Comparison of ENCODE assay signal across 7 mouse cellular contexts in genomic region chr19:18749598-18750339, GRCm38 (mm10). TPM values are rescaled to one million over a fixed set of nuclear protein-coding genes. Genes with fewer than 3 reads are reported as not detected.
DNase-seq lines count a peak whose midpoint lies in the region; ATAC-seq lines count a peak whose summit lies in the region.

Gene Trpm6 (plus strand): TSS chr19:18749983.

- peak within 1 kb of the TSS; percentile 33 for H3K9ac ChIP-seq in midbrain, embryonic 11.5 days (ENCODE audit: low read length)

- no peaks in the 10 kb centered on the region for H3K36me3 ChIP-seq in limb, embryonic 10.5 days
- H3K36me3 ChIP-seq in midbrain, embryonic 11.5 days (ENCODE audit: control insufficient read depth, insufficient read depth, low read length) = no peaks in the 10 kb centered on the region

- peak within 1 kb of the TSS; percentile 54 for H3K4me3 ChIP-seq in limb, embryonic 10.5 days
- H3K4me3 ChIP-seq in midbrain, embryonic 11.5 days (ENCODE audit: low read depth, low read length) = peak within 1 kb of the TSS; percentile 24

- peaks cover 8% of the 10 kb centered on the region for H3K4me1 ChIP-seq in limb, embryonic 10.5 days
- H3K4me1 ChIP-seq in midbrain, embryonic 11.5 days (ENCODE audit: control insufficient read depth, insufficient read depth, low read length) = no peaks in the 10 kb centered on the region

- peak within 1 kb of the TSS; percentile 66 for H3K27ac ChIP-seq in limb, embryonic 10.5 days
- no peak within 1 kb of the TSS for H3K27ac ChIP-seq in midbrain, embryonic 11.5 days (ENCODE audit: low read depth, low read length)

- H3K27me3 ChIP-seq in limb, embryonic 10.5 days (ENCODE audit: low read depth, poor library complexity, severe bottlenecking) = peaks cover 20% of the 10 kb centered on the region
- H3K27me3 ChIP-seq in midbrain, embryonic 11.5 days (ENCODE audit: control insufficient read depth, insufficient read depth, low read length) = peaks cover 4% of the 10 kb centered on the region; the same call in 1 of the 2 replicates

- H3K4me2 ChIP-seq in midbrain, embryonic 11.5 days = peak within 1 kb of the TSS; percentile 48

- no peaks in the 10 kb centered on the region for H3K9me3 ChIP-seq in limb, embryonic 10.5 days (replicated peaks)
- H3K9me3 ChIP-seq in midbrain, embryonic 11.5 days (ENCODE audit: control insufficient read depth, low read length) = no peaks in the 10 kb centered on the region

- 5% methylated on average over 41 of the region's 41 CpGs for WGBS in limb, embryonic 10.5 days
- WGBS in midbrain, embryonic 11.5 days = 5% methylated on average over 41 of the region's 41 CpGs

- ATAC-seq in midbrain, embryonic 11.5 days (ENCODE audit: low FRiP score) = peak; percentile 44

- DNase-seq in ES-CJ7 (ENCODE audit: low read depth, low spot score) = peak; percentile 18
- peak; percentile 6 for DNase-seq in adrenal gland, postnatal 25 days
- peak; percentile 17 for DNase-seq in heart, postnatal 4 days
- DNase-seq in limb, embryonic 10.5 days (ENCODE audit: low spot score) = peak; percentile 55
- DNase-seq in midbrain, embryonic 11.5 days (ENCODE audit: low spot score, missing footprints) = peak; percentile 92
- no peak for DNase-seq in left cerebral cortex, adult 9 months (ENCODE audit: low spot score in 2 of 2)
- no peak for DNase-seq in cerebellum, postnatal 36 days

RNA-seq across cellular contexts. Expression of gene Trpm6, which starts in this region (rescaled TPM):
- total RNA-seq in adrenal gland, postnatal 25 days (2021) = not detected in 2 replicates
- under 1 TPM; 0.36 to 0.45 TPM for total RNA-seq in heart, postnatal 4 days (2021)
- 0.23 and 0.73 TPM in 2 replicates for polyA plus RNA-seq in limb, embryonic 10.5 days (2016; fragmentation: Nextera tagmentation; extraction: Ambion mirVana)
- 0.58 and 0.59 TPM in 2 replicates for polyA plus RNA-seq in midbrain, embryonic 11.5 days (2014; fragmentation: Nextera tagmentation; extraction: Ambion mirVana)

Comparison
In these comparisons a context has a peak if more than half of its experiments do, and no peak if none do; other contexts are left out.
1. Peak in DNase-seq in adrenal gland, postnatal 25 days; RNA of the gene not detected or under 1 TPM.
2. Peak in DNase-seq in heart, postnatal 4 days; RNA of the gene not detected or under 1 TPM.
3. Peak in DNase-seq, H3K4me3 ChIP-seq and H3K27ac ChIP-seq in limb, embryonic 10.5 days; RNA of the gene not detected or under 1 TPM.
4. Peak in DNase-seq, ATAC-seq, H3K4me3 ChIP-seq, H3K9ac ChIP-seq and H3K4me2 ChIP-seq in midbrain, embryonic 11.5 days; RNA of the gene not detected or under 1 TPM.